Mouse (Mus musculus) heart, embryonic 15.5 days (tissue): ENCODE data around the gene Klk1b1. TPM values are rescaled to one million over a fixed set of nuclear protein-coding genes. Genes with fewer than 3 reads are reported as not detected.
"Not testable (repeated sequence)": the region's sequence is repeated elsewhere in the genome, so short reads cannot be mapped to it uniquely, and the experiment has no call there.

ENCODE experiments used
- ATAC-seq: fragments of 200-750 bp; cut with Nextera tagmentation; replicated peaks from 2 replicates; pipeline ENCODE4 v1.8.0; 2017; ENCODE audit warnings: low read depth, moderate TSS enrichment; ENCODE audit not compliant: insufficient number of reproducible peaks, insufficient read depth, low FRiP score
- H3K27ac ChIP-seq: fragments of 300-500 bp; sonication (generic); 2 replicates; pipeline ENCODE4 v1.5.1; 2015; ENCODE audit warnings: mild to moderate bottlenecking, inconsistent platforms
- H3K27me3 ChIP-seq: fragments of 300-500 bp; sonication (generic); 2 replicates; pipeline ENCODE4 v1.6.1; 2015; ENCODE audit warnings: inconsistent platforms
- H3K36me3 ChIP-seq: fragments of 300-500 bp; sonication (generic); 2 replicates; pipeline ENCODE4 v1.6.1; 2015; ENCODE audit warnings: mild to moderate bottlenecking, inconsistent platforms
- H3K4me1 ChIP-seq: fragments of 300-500 bp; sonication (generic); replicated peaks from 2 replicates; pipeline ENCODE4 v1.6.1; 2015; ENCODE audit warnings: inconsistent platforms
- H3K4me2 ChIP-seq: fragments of 300-500 bp; sonication (generic); 2 replicates; pipeline ENCODE4 v1.6.1; 2015; ENCODE audit warnings: inconsistent platforms, mild to moderate bottlenecking, moderate library complexity
- H3K4me3 ChIP-seq: fragments of 300-500 bp; sonication (generic); 2 replicates; pipeline ENCODE4 v1.5.1; 2015; ENCODE audit warnings: mild to moderate bottlenecking, inconsistent platforms
- H3K9ac ChIP-seq: fragments of 300-500 bp; sonication (generic); 2 replicates; pipeline ENCODE4 v1.6.1; 2015; ENCODE audit warnings: mild to moderate bottlenecking, inconsistent platforms
- H3K9me3 ChIP-seq: fragments of 300-500 bp; sonication (generic); replicated peaks from 2 replicates; pipeline ENCODE4 v1.6.1; 2016; ENCODE audit warnings: inconsistent platforms
- WGBS: fragments of 180-500 bp; shearing (Covaris S2); methylation state at CpG from one replicate; pipeline ENCODE4 v1.1.7; 2015; ENCODE audit warnings: mixed read lengths; 5-methylcytosine and 5-hydroxymethylcytosine counted together
- polyA plus RNA-seq: library from polyadenylated mRNA; unstranded; fragments of >200 nt; fragmentation: Nextera tagmentation; extraction: Ambion mirVana; gene quantifications from 2 replicates; pipeline ENCODE4 v1.2.1, GENCODE M21; 2015

The Klk1b1 gene
- polyA plus RNA-seq, 1 experiment from 2014 or later, result not detected

GRCm38 (mm10) chr7:43936551-43936950 is 30.0 kb upstream of the Klk1b1 start:
- H3K4me2 ChIP-seq, result no peak overlapping the region
- 81% methylated on average over 14 of the region's 14 CpGs for WGBS
- H3K4me3 ChIP-seq, result no peak overlapping the region
- no peak for ATAC-seq
- H3K9ac ChIP-seq, result no peak overlapping the region
- no peaks in the 10 kb centered on the region for H3K4me1 ChIP-seq
- no peaks in the 10 kb centered on the region for H3K27me3 ChIP-seq
- H3K9me3 ChIP-seq, result no peaks in the 10 kb centered on the region
- no peaks in the 10 kb centered on the region for H3K36me3 ChIP-seq
- no peak overlapping the region for H3K27ac ChIP-seq

GRCm38 (mm10) chr7:43942293-43942692 is 24.3 kb upstream of the Klk1b1 start:
- not testable (repeated sequence) for H3K9me3 ChIP-seq, ATAC-seq, H3K4me3 ChIP-seq, H3K9ac ChIP-seq, H3K36me3 ChIP-seq, H3K27me3 ChIP-seq, H3K4me1 ChIP-seq, H3K4me2 ChIP-seq, H3K27ac ChIP-seq
- WGBS, result 66% methylated on average over 3 of the region's 3 CpGs

- Histone ChIP-seq H3K27ac (no peak overlapping the region), H3K4me1 (no peaks in the 10 kb centered on the region), H3K27me3 (no peaks in the 10 kb centered on the region), H3K4me2 (no peak overlapping the region), H3K9ac (no peak overlapping the region), H3K9me3 (no peaks in the 10 kb centered on the region), H3K4me3 (no peak overlapping the region), H3K36me3 (no peaks in the 10 kb centered on the region)
- WGBS, result 67% methylated on average over 3 of the region's 3 CpGs
- ATAC-seq, result no peak
These were observed 21.8 kb upstream of the Klk1b1 start for GRCm38 (mm10) chr7:43944727-43945264.

- Histone ChIP-seq H3K9ac (no peak within 1 kb of the TSS), H3K27me3 (no peaks in the 10 kb centered on the region), H3K27ac (no peak within 1 kb of the TSS), H3K4me2 (no peak within 1 kb of the TSS), H3K4me1 (no peaks in the 10 kb centered on the region), H3K9me3 (no peaks in the 10 kb centered on the region), H3K4me3 (no peak within 1 kb of the TSS), H3K36me3 (no peaks in the 10 kb centered on the region)
- ATAC-seq, result no peak
- WGBS, result 70% methylated on average over 2 of the region's 2 CpGs
These were observed 16.2 kb upstream of the Klk1b1 start, which contains the start of gene Klk1b8 for GRCm38 (mm10) chr7:43950364-43950763. Gene Klk1b8, plus strand, starts transcription at chr7:43950664.

- 58% methylated on average over 4 of the region's 4 CpGs for WGBS
- ATAC-seq, result no peak
- H3K4me3 ChIP-seq, result no peak overlapping the region
These were observed 13.8 kb upstream of the Klk1b1 start for GRCm38 (mm10) chr7:43952703-43953102.

GRCm38 (mm10) chr7:43967058-43967457 is 507 bp downstream of the Klk1b1 start:
- Histone ChIP-seq H3K4me3 (no peak overlapping the region), H3K36me3 (no peaks in the 10 kb centered on the region), H3K4me2 (no peak overlapping the region), H3K9me3 (no peaks in the 10 kb centered on the region), H3K27me3 (no peaks in the 10 kb centered on the region), H3K27ac (no peak overlapping the region), H3K4me1 (no peaks in the 10 kb centered on the region), H3K9ac (no peak overlapping the region)
- 71% methylated on average over 3 of the region's 3 CpGs for WGBS
- ATAC-seq, result no peak

More at GRCm38 (mm10) chr7:43952703-43953102, 13.8 kb upstream of the Klk1b1 start:
- Histone ChIP-seq H3K4me1 (no peaks in the 10 kb centered on the region), H3K27ac (no peak overlapping the region), H3K4me2 (no peak overlapping the region), H3K36me3 (no peaks in the 10 kb centered on the region), H3K9me3 (no peaks in the 10 kb centered on the region), H3K27me3 (no peaks in the 10 kb centered on the region), H3K9ac (no peak overlapping the region)

GRCm38 (mm10) chr7:43967612-43968011 is 1.1 kb downstream of the Klk1b1 start:
- Histone ChIP-seq H3K27me3 (no peaks in the 10 kb centered on the region), H3K36me3 (no peaks in the 10 kb centered on the region), H3K9ac (no peak overlapping the region), H3K4me3 (no peak overlapping the region), H3K4me1 (no peaks in the 10 kb centered on the region), H3K27ac (no peak overlapping the region), H3K9me3 (no peaks in the 10 kb centered on the region), H3K4me2 (no peak overlapping the region)
- no peak for ATAC-seq
- WGBS, result 73% methylated on average over 2 of the region's 2 CpGs

GRCm38 (mm10) chr7:43975761-43976160 is 9.2 kb downstream of the Klk1b1 start, which contains the start of gene Klk1b9:
Gene Klk1b9, plus strand, starts transcription at chr7:43976061.
- H3K4me3 ChIP-seq, H3K36me3 ChIP-seq, H3K4me1 ChIP-seq, H3K27ac ChIP-seq, H3K9me3 ChIP-seq, ATAC-seq, H3K27me3 ChIP-seq, H3K9ac ChIP-seq, H3K4me2 ChIP-seq: not testable (repeated sequence)
- WGBS, result 56% methylated on average over 1 of the region's 1 CpGs

GRCm38 (mm10) chr7:43985657-43986056 is 19.1 kb downstream of the Klk1b1 start:
- Histone ChIP-seq H3K4me2 (no peak overlapping the region), H3K4me3 (no peak overlapping the region), H3K9me3 (no peaks in the 10 kb centered on the region)

GRCm38 (mm10) chr7:43994821-43995220 is 28.3 kb downstream of the Klk1b1 start:
- H3K36me3 ChIP-seq, result not testable (repeated sequence)

More at GRCm38 (mm10) chr7:43985657-43986056, 19.1 kb downstream of the Klk1b1 start:
- Histone ChIP-seq H3K27ac (no peak overlapping the region), H3K36me3 (no peaks in the 10 kb centered on the region), H3K27me3 (no peaks in the 10 kb centered on the region), H3K9ac (no peak overlapping the region), H3K4me1 (no peaks in the 10 kb centered on the region)
- no peak for ATAC-seq

GRCm38 (mm10) chr7:43995577-43995976 is 29.0 kb downstream of the Klk1b1 start, which contains the start of gene Klk1b11:
Gene Klk1b11, plus strand, starts transcription at chr7:43995877.
- not testable (repeated sequence) for ATAC-seq, H3K9ac ChIP-seq

More at GRCm38 (mm10) chr7:43994821-43995220, 28.3 kb downstream of the Klk1b1 start:
- 74% methylated on average over 1 of the region's 1 CpGs for WGBS
- H3K4me2 ChIP-seq, H3K4me3 ChIP-seq, H3K9ac ChIP-seq, H3K9me3 ChIP-seq, H3K27ac ChIP-seq, H3K4me1 ChIP-seq, ATAC-seq, H3K27me3 ChIP-seq: not testable (repeated sequence)

GRCm38 (mm10) chr7:44004847-44005246 is 38.3 kb downstream of the Klk1b1 start:
- Histone ChIP-seq H3K4me1 (no peaks in the 10 kb centered on the region), H3K9ac (no peak overlapping the region), H3K4me3 (no peak overlapping the region), H3K27me3 (no peaks in the 10 kb centered on the region), H3K4me2 (no peak overlapping the region), H3K36me3 (no peaks in the 10 kb centered on the region), H3K27ac (no peak overlapping the region), H3K9me3 (no peaks in the 10 kb centered on the region)
- no peak for ATAC-seq

More at GRCm38 (mm10) chr7:43995577-43995976, 29.0 kb downstream of the Klk1b1 start, which contains the start of gene Klk1b11:
- not testable (repeated sequence) for H3K4me1 ChIP-seq, H3K4me3 ChIP-seq, H3K27me3 ChIP-seq, H3K36me3 ChIP-seq, H3K27ac ChIP-seq, H3K4me2 ChIP-seq, H3K9me3 ChIP-seq
- 77% methylated on average over 4 of the region's 4 CpGs for WGBS
